Mouse (Mus musculus) forebrain, embryonic 16.5 days (tissue): ENCODE measurements at regions not wholly inside any gene's neighbourhood (a gene's known extent, or its start where the extent isn't known, plus 50 kb on each side); places are given as distances from the start of the nearest gene placed in this dataset.

ENCODE experiments used
- ATAC-seq: fragments of 200-750 bp; cut with Nextera tagmentation; 2 replicates; pipeline ENCODE4 v1.8.0; 2017; ENCODE audit warnings: mild to moderate bottlenecking, moderate library complexity
- H3K27ac ChIP-seq: fragments of 300-500 bp; sonication (generic); 2 replicates; pipeline ENCODE4 v1.5.1; 2014; ENCODE audit warnings: low read length, control low read depth
- H3K27me3 ChIP-seq: fragments of 300-500 bp; sonication (generic); replicated peaks from 2 replicates; pipeline ENCODE4 v1.6.1; 2014; ENCODE audit warnings: low read length; ENCODE audit not compliant: control insufficient read depth, insufficient read depth
- H3K36me3 ChIP-seq: fragments of 300-500 bp; sonication (generic); 2 replicates; pipeline ENCODE4 v1.6.1; 2014; ENCODE audit not compliant: control insufficient read depth, insufficient read depth
- H3K4me1 ChIP-seq: fragments of 300-500 bp; sonication (generic); replicated peaks from 2 replicates; pipeline ENCODE4 v1.6.1; 2014; ENCODE audit warnings: low read length; ENCODE audit not compliant: control insufficient read depth, insufficient read depth
- H3K4me2 ChIP-seq: fragments of 300-500 bp; sonication (generic); 2 replicates; pipeline ENCODE4 v1.6.1; 2014; ENCODE audit warnings: mild to moderate bottlenecking, low read length, control low read depth
- H3K4me3 ChIP-seq: fragments of 300-500 bp; sonication (generic); replicated peaks from 2 replicates; pipeline ENCODE4 v1.5.1; 2014; ENCODE audit warnings: mild to moderate bottlenecking, low read length, control low read depth
- H3K9ac ChIP-seq: fragments of 300-500 bp; sonication (generic); replicated peaks from 2 replicates; pipeline ENCODE4 v1.6.1; 2014; ENCODE audit warnings: low read depth, low read length, control low read depth
- H3K9me3 ChIP-seq: fragments of 300-500 bp; sonication (generic); 2 replicates; pipeline ENCODE4 v1.6.1; 2016; ENCODE audit warnings: low read length; ENCODE audit not compliant: control insufficient read depth
- WGBS: fragments of 180-500 bp; shearing (Covaris S2); extraction: QIAGEN DNeasy Blood & Tissue Kit; methylation state at CpG from one replicate; pipeline ENCODE4 v1.1.7; 2014; 5-methylcytosine and 5-hydroxymethylcytosine counted together

GRCm38 (mm10) chr12:45833871-45834270, 759.4 kb upstream of the Stxbp6 start:
- Histone ChIP-seq H3K9me3 (0 out of 2 replicates have a peak, but pooled peaks cover 3% of the 10 kb centered on the region), H3K27ac (no peak overlapping the region), H3K4me2 (no peak overlapping the region), H3K4me1 (no peaks in the 10 kb centered on the region; the same call in 1 of the 2 replicates), H3K27me3 (no peaks in the 10 kb centered on the region), H3K4me3 (no peak overlapping the region), H3K36me3 (no peaks in the 10 kb centered on the region), H3K9ac (no peak overlapping the region)
- ATAC-seq, result peak; percentile 70; the same call in 1 of the 2 replicates
- WGBS, result 55% methylated on average over 1 of the region's 1 CpGs

- no peak; the same call in 1 of the 2 replicates for ATAC-seq
- H3K36me3 ChIP-seq, result no peaks in the 10 kb centered on the region
- H3K9ac ChIP-seq, result no peak overlapping the region
- no peak overlapping the region for H3K4me3 ChIP-seq
- H3K27ac ChIP-seq, result no peak overlapping the region
- WGBS, result 9% methylated on average over 4 of the region's 4 CpGs
- H3K9me3 ChIP-seq, result 0 out of 2 replicates have a peak, but pooled peaks cover 3% of the 10 kb centered on the region
- H3K4me2 ChIP-seq, result no peak overlapping the region
- no peaks in the 10 kb centered on the region for H3K27me3 ChIP-seq
- no peaks in the 10 kb centered on the region; the same call in 1 of the 2 replicates for H3K4me1 ChIP-seq
Observed at GRCm38 (mm10) chr12:45833414-45833762, 758.9 kb upstream of the Stxbp6 start.

- H3K36me3 ChIP-seq, result no peaks in the 10 kb centered on the region
- no peaks in the 10 kb centered on the region for H3K27me3 ChIP-seq
- no peaks in the 10 kb centered on the region; the same call in 1 of the 2 replicates for H3K4me1 ChIP-seq
- no peak overlapping the region for H3K4me3 ChIP-seq
- ATAC-seq, result no peak; the same call in 1 of the 2 replicates
- H3K4me2 ChIP-seq, result no peak overlapping the region
- 36% methylated on average over 9 of the region's 9 CpGs for WGBS
- no peak overlapping the region for H3K9ac ChIP-seq
- H3K27ac ChIP-seq, result no peak overlapping the region
- 0 out of 2 replicates have a peak, but pooled peaks cover 3% of the 10 kb centered on the region for H3K9me3 ChIP-seq
Observed at GRCm38 (mm10) chr12:45832671-45833413, 758.3 kb upstream of the Stxbp6 start.

GRCm38 (mm10) chr12:45824861-45825260, 750.4 kb upstream of the Stxbp6 start:
- H3K27ac ChIP-seq, result no peak overlapping the region
- H3K36me3 ChIP-seq, result no peaks in the 10 kb centered on the region
- H3K4me3 ChIP-seq, result no peak overlapping the region
- no peak overlapping the region for H3K4me2 ChIP-seq
- no peak for ATAC-seq
- H3K9ac ChIP-seq, result no peak overlapping the region
- no peaks in the 10 kb centered on the region for H3K4me1 ChIP-seq
- no peaks in the 10 kb centered on the region for H3K27me3 ChIP-seq
- no peaks in the 10 kb centered on the region for H3K9me3 ChIP-seq
